Mouse (Mus musculus) embryonic fibroblast, embryonic 13.5 days (primary cell): ENCODE measurements around the gene 4933424G06Rik.

ENCODE experiments used
- CTCF ChIP-seq: IDR thresholded peaks from 2 replicates; pipeline ENCODE4 v1.5.1; 2011; ENCODE audit warnings: mild to moderate bottlenecking, control low read depth, low read length, moderate library complexity, borderline replicate concordance; ENCODE audit not compliant: insufficient read depth
- POLR2A ChIP-seq: IDR thresholded peaks from 2 replicates; pipeline ENCODE4 v1.6.1; 2011; ENCODE audit warnings: low read depth, mild to moderate bottlenecking, control low read depth, low read length, moderate library complexity

DNA sequence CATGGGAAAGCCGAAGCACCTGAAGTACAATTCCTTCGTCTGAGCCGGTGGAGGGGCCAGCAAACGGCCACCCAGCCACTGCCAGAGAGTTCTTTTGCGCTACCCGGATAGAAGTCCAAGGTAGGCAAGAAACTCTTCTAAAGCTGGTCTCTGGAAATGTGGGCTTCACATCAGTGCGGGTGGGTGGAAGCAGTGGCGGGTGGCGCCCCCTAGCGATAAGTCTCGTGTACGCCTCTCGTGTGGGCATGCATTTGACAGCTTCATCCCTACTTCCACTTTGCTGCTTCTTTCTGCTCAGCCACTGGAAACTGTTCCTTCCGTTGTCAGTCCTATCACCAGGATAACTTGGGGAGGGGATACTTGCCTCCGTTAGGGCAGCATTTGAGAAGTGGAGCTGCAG is 36.5 kb downstream of the 4933424G06Rik start:
- peak; percentile 56; the same call in 1 of the 2 replicates for TF ChIP-seq CTCF
- TF ChIP-seq POLR2A, result no peak
